Mouse (Mus musculus): Measurements from ENCODE around the gene Ncapd3.

GRCm38 (mm10) chr9:27005231-27005630, 24.7 kb upstream of the Ncapd3 start:
- no peak for TF ChIP-seq CTCF (IDR thresholded peaks at IDR 0.05; ENCODE audit: low read depth, low read length)
- TF ChIP-seq POLR2A (IDR thresholded peaks at IDR 0.05; ENCODE audit: extremely low read depth, insufficient read depth, low read length) = no peak
